Mouse (Mus musculus) E14TG2a.4 (cell line): ENCODE data around the gene Svop.
A peak's percentile ranks its signal among the peaks of the same experiment; 100 is the strongest.

Source experiments
- H3K27me3 ChIP-seq: 2 replicates; pipeline ENCODE4 v1.6.1; 2014; ENCODE audit warnings: low read length, control low read depth; ENCODE audit not compliant: insufficient read depth
- H3K36me3 ChIP-seq: 2 replicates; pipeline ENCODE4 v1.6.1; 2014; ENCODE audit warnings: low read length, control low read depth; ENCODE audit not compliant: insufficient read depth
- H3K4me1 ChIP-seq: replicated peaks from 2 replicates; pipeline ENCODE4 v1.6.1; 2014; ENCODE audit warnings: low read depth, low read length, control low read depth
- H3K4me3 ChIP-seq: replicated peaks from 2 replicates; pipeline ENCODE4 v1.5.1; 2014; ENCODE audit warnings: mild to moderate bottlenecking, low read length
- H3K9me3 ChIP-seq: 2 replicates; pipeline ENCODE4 v1.6.1; 2014; ENCODE audit warnings: low read length, control low read depth
- CTCF ChIP-seq: conservative IDR thresholded peaks from 2 replicates; pipeline ENCODE4 v1.5.1; 2014; ENCODE audit warnings: low read length
- NANOG ChIP-seq: IDR thresholded peaks from 2 replicates; pipeline ENCODE4 v1.6.1; 2014; ENCODE audit warnings: borderline replicate concordance, low read length, mixed read lengths
- POU5F1 ChIP-seq: IDR thresholded peaks from 2 replicates; pipeline ENCODE4 v1.6.1; 2014; ENCODE audit warnings: low read length, borderline replicate concordance

Svop gene

GRCm38 (mm10) chr5:113980511-113980910 lies 110.9 kb downstream of the Svop start:
- TF ChIP-seq POU5F1 (no peak), CTCF (no peak), NANOG (no peak)
- Histone ChIP-seq H3K36me3 (peaks cover 32% of the 10 kb centered on the region; the same call in 1 of the 2 replicates), H3K4me1 (peaks cover 74% of the 10 kb centered on the region), H3K27me3 (no peaks in the 10 kb centered on the region), H3K4me3 (peak overlapping the region; percentile 7; the same call in 1 of the 2 replicates), H3K9me3 (no peaks in the 10 kb centered on the region)

- Histone ChIP-seq H3K36me3 (peaks cover 32% of the 10 kb centered on the region; the same call in 1 of the 2 replicates), H3K27me3 (no peaks in the 10 kb centered on the region), H3K4me1 (peaks cover 91% of the 10 kb centered on the region), H3K9me3 (no peaks in the 10 kb centered on the region), H3K4me3 (no peak overlapping the region)
- TF ChIP-seq CTCF (no peak), POU5F1 (no peak), NANOG (no peak)
Observed at GRCm38 (mm10) chr5:113977309-113977708, 114.1 kb downstream of the Svop start.
